Mouse (Mus musculus): Measurements from ENCODE around the gene Agxt. TPM values are rescaled to one million over a fixed set of nuclear protein-coding genes. Genes with fewer than 3 reads are reported as not detected.

Gene Agxt
- polyA plus RNA-seq, 1 experiment from 2014 or later: 443 TPM

- Histone ChIP-seq H3K9me3 (ENCODE audit: low read length) (no peaks in the 10 kb centered on the region), H3K27ac (ENCODE audit: low read depth) (no peak overlapping the region), H3K4me3 (ENCODE audit: low read depth, low read length) (no peak overlapping the region), H3K4me2 (ENCODE audit: low read depth, low read length) (peak overlapping the region; percentile 40), H3K27me3 (ENCODE audit: insufficient read depth, low read length) (no peaks in the 10 kb centered on the region), H3K4me1 (ENCODE audit: insufficient read depth) (peaks cover 9% of the 10 kb centered on the region), H3K36me3 (replicated peaks; ENCODE audit: insufficient read depth, low read length) (no peaks in the 10 kb centered on the region), H3K9ac (replicated peaks) (no peak overlapping the region)
- TF ChIP-seq EP300 (IDR thresholded peaks at IDR 0.05; ENCODE audit: low read depth): no peak
- no peak for TF ChIP-seq CTCF (IDR thresholded peaks at IDR 0.05; ENCODE audit: low read depth)
- DNase-seq: no peak
- ATAC-seq: no peak
- WGBS (ENCODE audit: insufficient replicate concordance): 70% methylated on average over 21 of the region's 21 CpGs
These were observed 24.8 kb downstream of the Agxt start for GRCm38 (mm10) chr1:93159566-93160500.

DNA sequence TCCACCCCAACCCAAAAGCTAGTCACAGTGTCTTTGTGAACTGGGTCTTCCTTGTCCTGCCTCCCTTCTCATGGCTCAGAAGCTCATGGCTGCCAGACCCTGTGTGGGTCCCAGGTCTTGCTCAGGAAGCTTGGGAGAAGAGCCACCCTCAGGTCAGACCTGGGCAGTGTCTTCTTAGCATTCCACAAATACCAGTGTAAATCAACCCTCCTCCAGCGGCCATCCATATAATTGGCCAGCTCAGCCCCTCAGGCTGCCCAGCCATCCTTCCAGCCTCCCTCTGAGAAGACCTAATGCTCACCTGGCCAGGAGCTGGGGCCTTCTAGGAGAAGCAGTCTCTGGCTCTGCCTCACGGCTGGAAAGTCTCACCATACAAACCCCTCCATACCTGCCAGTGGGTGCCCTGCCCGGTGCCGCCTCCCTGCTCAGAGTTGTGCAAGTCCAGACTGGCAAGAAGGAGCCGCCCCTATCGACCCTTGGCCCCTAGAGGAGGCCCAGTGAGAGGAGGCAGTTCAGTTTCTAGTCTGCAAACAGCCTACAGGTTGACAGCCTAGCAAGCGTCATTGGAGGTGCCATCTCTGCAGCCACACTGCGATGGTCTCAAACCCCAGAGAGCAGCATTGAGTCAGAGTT lies 25.6 kb downstream of the Agxt start, which contains the start of gene 2310007B03Rik:
TSS of gene 2310007B03Rik (minus strand) at position 448 of the 633 bp plus-strand sequence.
- Histone ChIP-seq H3K9me3 (ENCODE audit: low read length) (no peaks in the 10 kb centered on the region), H3K36me3 (replicated peaks; ENCODE audit: insufficient read depth, low read length) (no peaks in the 10 kb centered on the region), H3K4me1 (ENCODE audit: insufficient read depth) (peaks cover 9% of the 10 kb centered on the region), H3K27ac (ENCODE audit: low read depth) (no peak within 1 kb of the TSS), H3K4me3 (ENCODE audit: low read depth, low read length) (no peak within 1 kb of the TSS), H3K27me3 (ENCODE audit: insufficient read depth, low read length) (no peaks in the 10 kb centered on the region), H3K9ac (replicated peaks) (no peak within 1 kb of the TSS), H3K4me2 (ENCODE audit: low read depth, low read length) (peak within 1 kb of the TSS; percentile 40)
- peak; percentile 63 for DNase-seq
- TF ChIP-seq EP300 (IDR thresholded peaks at IDR 0.05; ENCODE audit: low read depth) (no peak), CTCF (IDR thresholded peaks at IDR 0.05; ENCODE audit: low read depth) (no peak)
- WGBS (ENCODE audit: insufficient replicate concordance): 45% methylated on average over 8 of the region's 8 CpGs
- ATAC-seq: peak; percentile 88

GRCm38 (mm10) chr1:93161350-93161749 lies 26.3 kb downstream of the Agxt start:
- H3K9me3 ChIP-seq (ENCODE audit: low read length): no peaks in the 10 kb centered on the region
- DNase-seq: no peak
- peaks cover 9% of the 10 kb centered on the region for H3K4me1 ChIP-seq (ENCODE audit: insufficient read depth)
- no peak for TF ChIP-seq EP300 (IDR thresholded peaks at IDR 0.05; ENCODE audit: low read depth)
- TF ChIP-seq CTCF (IDR thresholded peaks at IDR 0.05; ENCODE audit: low read depth): no peak
- WGBS (ENCODE audit: insufficient replicate concordance): 80% methylated on average over 8 of the region's 8 CpGs
- no peak overlapping the region for H3K4me2 ChIP-seq (ENCODE audit: low read depth, low read length)
- no peak overlapping the region for H3K27ac ChIP-seq (ENCODE audit: low read depth)
- H3K4me3 ChIP-seq (ENCODE audit: low read depth, low read length): no peak overlapping the region
- ATAC-seq: no peak
- H3K9ac ChIP-seq (replicated peaks): no peak overlapping the region
- no peaks in the 10 kb centered on the region for H3K36me3 ChIP-seq (replicated peaks; ENCODE audit: insufficient read depth, low read length)
- no peaks in the 10 kb centered on the region for H3K27me3 ChIP-seq (ENCODE audit: insufficient read depth, low read length)

DNA sequence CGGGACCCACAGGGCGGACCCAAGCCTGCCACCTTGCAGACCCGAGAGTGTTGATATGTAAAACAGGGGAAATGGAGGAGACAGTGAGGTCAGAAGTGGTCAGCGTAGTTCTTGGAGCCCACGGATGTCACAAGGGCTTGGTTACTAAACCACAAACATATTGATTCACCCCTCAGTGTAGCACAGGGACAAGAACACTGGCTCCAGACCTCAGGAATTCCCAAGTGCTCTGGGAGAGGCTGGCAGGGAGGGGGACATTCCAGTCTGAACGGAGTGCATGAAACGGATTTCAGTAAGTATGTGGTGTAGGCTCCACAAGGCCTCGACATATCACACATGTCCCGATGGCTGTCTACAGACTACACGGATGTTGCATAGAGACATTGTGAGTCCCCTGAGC lies 26.9 kb downstream of the Agxt start:
- WGBS (ENCODE audit: insufficient replicate concordance): 65% methylated on average over 10 of the region's 10 CpGs
- Histone ChIP-seq H3K9me3 (ENCODE audit: low read length) (no peaks in the 10 kb centered on the region), H3K27me3 (ENCODE audit: insufficient read depth, low read length) (no peaks in the 10 kb centered on the region), H3K9ac (replicated peaks) (no peak overlapping the region), H3K36me3 (replicated peaks; ENCODE audit: insufficient read depth, low read length) (no peaks in the 10 kb centered on the region), H3K27ac (ENCODE audit: low read depth) (no peak overlapping the region), H3K4me1 (ENCODE audit: insufficient read depth) (peaks cover 9% of the 10 kb centered on the region), H3K4me3 (ENCODE audit: low read depth, low read length) (no peak overlapping the region), H3K4me2 (ENCODE audit: low read depth, low read length) (no peak overlapping the region)
- TF ChIP-seq CTCF (IDR thresholded peaks at IDR 0.05; ENCODE audit: low read depth): no peak
- DNase-seq (no peak), ATAC-seq (peak; percentile 43; the same call in 1 of the 2 replicates)

DNA sequence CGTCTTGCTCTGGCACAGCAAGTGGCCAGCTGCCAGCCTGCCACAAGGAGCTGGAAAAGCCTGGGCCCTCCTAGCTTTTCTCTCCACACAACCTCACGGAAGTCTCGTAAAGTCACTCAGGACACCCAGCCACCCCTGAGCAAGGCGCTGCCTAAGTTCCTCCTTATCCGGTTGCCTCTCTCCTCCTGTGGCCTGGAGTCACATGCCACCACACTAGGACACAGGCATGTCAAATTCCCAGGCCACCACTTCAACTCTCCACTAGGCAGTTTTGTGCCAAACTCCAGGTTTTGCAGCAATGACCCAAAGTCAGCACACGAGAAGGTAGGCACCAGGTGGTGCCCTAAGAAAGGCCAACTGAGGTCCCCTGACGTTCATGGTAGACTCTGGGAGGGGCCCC lies 27.5 kb downstream of the Agxt start:
- DNase-seq: no peak
- Histone ChIP-seq H3K27me3 (ENCODE audit: insufficient read depth, low read length) (no peaks in the 10 kb centered on the region), H3K4me1 (ENCODE audit: insufficient read depth) (peaks cover 9% of the 10 kb centered on the region), H3K36me3 (replicated peaks; ENCODE audit: insufficient read depth, low read length) (no peaks in the 10 kb centered on the region), H3K9ac (replicated peaks) (no peak overlapping the region), H3K27ac (ENCODE audit: low read depth) (no peak overlapping the region), H3K4me2 (ENCODE audit: low read depth, low read length) (no peak overlapping the region), H3K4me3 (ENCODE audit: low read depth, low read length) (no peak overlapping the region), H3K9me3 (ENCODE audit: low read length) (no peaks in the 10 kb centered on the region)
- ATAC-seq: no peak
- TF ChIP-seq EP300 (IDR thresholded peaks at IDR 0.05; ENCODE audit: low read depth) (no peak), CTCF (IDR thresholded peaks at IDR 0.05; ENCODE audit: low read depth) (no peak)
- 73% methylated on average over 7 of the region's 7 CpGs for WGBS (ENCODE audit: insufficient replicate concordance)

DNA sequence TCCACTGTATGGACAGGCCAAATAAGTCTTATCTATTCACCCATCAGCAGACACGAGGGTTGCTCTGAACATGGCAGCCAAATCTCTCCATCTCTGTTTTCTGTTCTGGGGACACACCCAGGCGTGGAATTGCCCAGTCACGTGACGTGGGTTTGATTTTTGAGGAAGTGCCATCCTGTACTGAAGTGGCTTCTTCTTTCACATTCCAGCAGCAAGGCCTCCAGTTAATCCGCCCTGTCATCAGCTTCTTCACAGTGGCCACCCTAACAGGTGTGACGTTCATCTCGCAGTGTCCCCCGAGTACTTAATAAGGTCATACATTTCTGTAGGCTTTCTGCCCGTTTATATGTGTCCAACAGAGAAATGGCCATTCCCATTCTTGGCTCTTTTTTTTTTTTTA lies 30.4 kb downstream of the Agxt start:
- DNase-seq (no peak), ATAC-seq (no peak)
- H3K27ac ChIP-seq (ENCODE audit: low read depth): no peak overlapping the region
- WGBS (ENCODE audit: insufficient replicate concordance): 48% methylated on average over 9 of the region's 9 CpGs
- TF ChIP-seq CTCF (IDR thresholded peaks at IDR 0.05; ENCODE audit: low read depth) (no peak), EP300 (IDR thresholded peaks at IDR 0.05; ENCODE audit: low read depth) (no peak)
- no peak overlapping the region for H3K4me2 ChIP-seq (ENCODE audit: low read depth, low read length)
- peaks cover 9% of the 10 kb centered on the region for H3K4me1 ChIP-seq (ENCODE audit: insufficient read depth)
- no peak overlapping the region for H3K9ac ChIP-seq (replicated peaks)
- no peak overlapping the region for H3K4me3 ChIP-seq (ENCODE audit: low read depth, low read length)
- H3K36me3 ChIP-seq (replicated peaks; ENCODE audit: insufficient read depth, low read length): no peaks in the 10 kb centered on the region
- no peaks in the 10 kb centered on the region for H3K27me3 ChIP-seq (ENCODE audit: insufficient read depth, low read length)
- H3K9me3 ChIP-seq (ENCODE audit: low read length): no peaks in the 10 kb centered on the region

All from liver, postnatal 0 days (tissue).